Mouse (Mus musculus): ENCODE measurements around the gene Ubald2.

Gene Ubald2

GRCm38 (mm10) chr11:116434287-116434966 is 533 bp downstream of the Ubald2 start:
- peak; percentile 83 for DNase-seq

- no peak for DNase-seq
Observed at GRCm38 (mm10) chr11:116434967-116435752, 1.3 kb downstream of the Ubald2 start.

GRCm38 (mm10) chr11:116435992-116436724 is 2.3 kb downstream of the Ubald2 start:
- DNase-seq: no peak

GRCm38 (mm10) chr11:116436725-116437331 is 2.9 kb downstream of the Ubald2 start:
- DNase-seq: peak; percentile 79

- no peak for DNase-seq
Observed at GRCm38 (mm10) chr11:116437541-116437940, 3.6 kb downstream of the Ubald2 start.

GRCm38 (mm10) chr11:116439269-116440240 is 5.7 kb downstream of the Ubald2 start:
- no peak for DNase-seq

GRCm38 (mm10) chr11:116440408-116441068 is 6.6 kb downstream of the Ubald2 start:
- no peak for DNase-seq

- no peak for DNase-seq
Observed at GRCm38 (mm10) chr11:116442129-116442866, 8.4 kb downstream of the Ubald2 start.

GRCm38 (mm10) chr11:116442867-116443177 is 8.9 kb downstream of the Ubald2 start:
- no peak for DNase-seq

- no peak for DNase-seq
Observed at GRCm38 (mm10) chr11:116443311-116443710, 9.4 kb downstream of the Ubald2 start.

GRCm38 (mm10) chr11:116443935-116444334 is 10.0 kb downstream of the Ubald2 start:
- no peak for DNase-seq

- peak; percentile 97 for DNase-seq
Observed at GRCm38 (mm10) chr11:116445596-116446307, 11.9 kb downstream of the Ubald2 start.

- no peak for DNase-seq
Observed at GRCm38 (mm10) chr11:116446308-116446887, 12.5 kb downstream of the Ubald2 start.

GRCm38 (mm10) chr11:116447822-116448221 is 13.9 kb downstream of the Ubald2 start:
- DNase-seq: no peak

- DNase-seq: no peak
Observed at GRCm38 (mm10) chr11:116449341-116449740, 15.4 kb downstream of the Ubald2 start.

- DNase-seq: no peak
Observed at GRCm38 (mm10) chr11:116453889-116454288, 20.0 kb downstream of the Ubald2 start.

- no peak for DNase-seq
Observed at GRCm38 (mm10) chr11:116456234-116456633, 22.3 kb downstream of the Ubald2 start.

- no peak for DNase-seq
Observed at GRCm38 (mm10) chr11:116459786-116460185, 25.9 kb downstream of the Ubald2 start.

- no peak for DNase-seq
Observed at GRCm38 (mm10) chr11:116463338-116463737, 29.4 kb downstream of the Ubald2 start.

- DNase-seq: peak; percentile 85
Observed at GRCm38 (mm10) chr11:116463833-116464232, 29.9 kb downstream of the Ubald2 start.
